Mouse (Mus musculus) kidney, adult 18-20 months (tissue): ENCODE measurements at regions not wholly inside any gene's neighbourhood (a gene's known extent, or its start where the extent isn't known, plus 50 kb on each side); places are given as distances from the start of the nearest gene placed in this dataset.

Source experiments
- DNase-seq: peaks from one replicate; pipeline ENCODE4 v3.0.0; 2021

GRCm38 (mm10) chr8:34622177-34623114 is 510.9 kb upstream of the Gm10131 start:
- no peak for DNase-seq

GRCm38 (mm10) chr8:34618046-34618445 is 506.5 kb upstream of the Gm10131 start:
- no peak for DNase-seq

GRCm38 (mm10) chr8:34614987-34615386 is 503.4 kb upstream of the Gm10131 start:
- DNase-seq = no peak

GRCm38 (mm10) chr8:34614031-34614526 is 502.5 kb upstream of the Gm10131 start:
- no peak for DNase-seq

- DNase-seq = no peak
These were observed 501.6 kb upstream of the Gm10131 start for GRCm38 (mm10) chr8:34613138-34613537.

GRCm38 (mm10) chr8:34612396-34612795 is 500.9 kb upstream of the Gm10131 start:
- DNase-seq = no peak

GRCm38 (mm10) chr8:34610186-34610585 is 498.6 kb upstream of the Gm10131 start:
- DNase-seq = no peak

- DNase-seq = no peak
These were observed 495.9 kb upstream of the Gm10131 start for GRCm38 (mm10) chr8:34607426-34607825.

GRCm38 (mm10) chr8:34605031-34605430 is 493.5 kb upstream of the Gm10131 start:
- DNase-seq = no peak

GRCm38 (mm10) chr8:34604581-34604980 is 493.0 kb upstream of the Gm10131 start:
- DNase-seq = no peak

- DNase-seq = no peak
These were observed 490.0 kb upstream of the Gm10131 start for GRCm38 (mm10) chr8:34601426-34601953.

GRCm38 (mm10) chr8:34600880-34601279 is 489.3 kb upstream of the Gm10131 start:
- DNase-seq = no peak

GRCm38 (mm10) chr8:34596593-34596992 is 485.1 kb upstream of the Gm10131 start:
- no peak for DNase-seq

- DNase-seq = no peak
These were observed 479.6 kb upstream of the Gm10131 start for GRCm38 (mm10) chr8:34590976-34591749.

GRCm38 (mm10) chr8:34578043-34578442 is 466.5 kb upstream of the Gm10131 start:
- no peak for DNase-seq

- no peak for DNase-seq
These were observed 462.5 kb upstream of the Gm10131 start for GRCm38 (mm10) chr8:34574009-34574408.

- no peak for DNase-seq
These were observed 461.7 kb upstream of the Gm10131 start for GRCm38 (mm10) chr8:34573007-34573881.

- no peak for DNase-seq
These were observed 460.2 kb upstream of the Gm10131 start for GRCm38 (mm10) chr8:34571736-34572135.

- DNase-seq = no peak
These were observed 450.7 kb upstream of the Gm10131 start for GRCm38 (mm10) chr8:34562278-34562677.

- DNase-seq = no peak
These were observed 438.2 kb upstream of the Gm10131 start for GRCm38 (mm10) chr8:34549786-34550185.

GRCm38 (mm10) chr8:34546815-34547214 is 435.3 kb upstream of the Gm10131 start:
- DNase-seq = no peak

GRCm38 (mm10) chr8:34542361-34543038 is 431.0 kb upstream of the Gm10131 start:
- DNase-seq = no peak
